Mouse (Mus musculus) cerebellum, postnatal 10 days (tissue): Measurements from ENCODE around the gene Nfe2l2.
"Not testable (repeated sequence)": the region's sequence is repeated elsewhere in the genome, so short reads cannot be mapped to it uniquely, and the experiment has no call there.

Experiments used
- DNase-seq, 2 experiments: peaks; one replicate each; pipeline ENCODE4 v3.0.0; 2021; ENCODE audit warnings: mixed read lengths in 2 of 2

Gene Nfe2l2

DNA sequence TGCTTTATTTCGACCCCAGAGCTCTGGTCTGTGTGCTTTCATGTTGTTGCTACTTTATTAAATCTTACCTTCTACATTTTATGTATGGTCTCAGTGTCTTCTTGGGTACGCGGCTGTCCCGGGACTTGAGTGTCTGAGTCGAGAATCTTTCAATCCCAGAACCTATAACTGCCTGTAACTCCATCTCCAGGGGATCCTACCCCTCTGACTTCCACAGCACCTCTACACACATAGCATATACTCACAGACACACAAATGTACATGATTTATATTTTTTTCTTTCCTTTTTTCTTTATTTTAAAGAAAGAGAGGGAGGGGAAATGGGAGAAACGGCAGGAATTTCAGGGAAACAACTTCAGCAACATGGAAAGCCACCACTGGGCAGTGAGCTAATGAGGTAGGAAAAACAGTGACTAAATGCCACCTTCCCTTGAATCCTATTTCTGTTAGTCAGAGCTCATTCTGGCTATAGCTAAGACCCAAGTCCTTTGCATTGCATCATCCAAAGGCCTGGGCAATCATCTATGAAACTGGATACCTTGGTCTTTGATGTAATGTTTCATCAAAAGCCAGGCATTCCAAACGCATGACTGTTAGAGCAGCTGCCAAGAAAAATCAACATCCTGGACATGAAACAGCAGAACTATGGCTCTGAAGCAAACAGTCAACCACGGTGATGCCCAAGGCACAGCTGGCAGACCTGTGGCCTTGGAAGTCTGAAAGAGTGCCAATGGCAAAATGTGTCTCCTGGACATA is 61.5 kb downstream of the Nfe2l2 start:
- DNase-seq = no peak

DNA sequence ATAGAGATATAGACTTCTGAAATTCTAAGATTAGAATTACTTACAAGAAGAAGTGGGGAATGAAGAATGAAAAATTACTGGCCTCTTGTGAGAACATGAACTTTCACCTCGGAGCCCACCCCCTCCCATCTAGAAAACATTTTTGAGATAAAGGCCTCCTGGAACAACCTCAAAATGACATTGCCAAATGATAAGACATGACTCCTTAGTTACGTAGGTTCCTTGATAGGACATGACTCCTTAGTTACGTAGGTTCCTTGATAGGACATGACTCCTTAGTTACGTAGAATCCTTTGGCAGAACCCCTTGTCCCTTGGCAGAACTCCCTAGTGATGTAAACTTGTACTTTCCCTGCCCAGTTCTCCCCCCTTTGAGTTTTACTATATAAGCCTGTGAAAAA is 62.1 kb downstream of the Nfe2l2 start:
- not testable (repeated sequence) for DNase-seq

DNA sequence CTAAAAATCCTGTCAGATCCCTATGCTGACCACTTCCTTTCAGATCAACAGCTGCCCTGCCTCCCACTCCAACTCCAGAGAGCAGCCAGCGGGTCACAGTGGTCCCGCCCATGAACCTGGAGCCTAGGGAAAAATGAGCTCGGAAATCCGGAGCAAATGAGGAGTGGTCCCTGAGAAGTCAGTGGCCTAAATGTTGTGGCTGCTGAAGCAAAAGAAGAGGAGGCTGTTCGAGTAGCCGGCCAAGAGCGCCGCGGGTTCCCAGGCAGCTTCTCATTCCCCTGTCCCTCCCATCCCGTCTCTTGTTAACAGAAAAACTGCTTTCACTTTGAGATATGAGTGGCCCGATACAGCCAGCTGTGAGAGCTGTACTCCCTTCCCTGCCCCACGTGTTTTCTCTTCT is 64.9 kb downstream of the Nfe2l2 start:
- not testable (repeated sequence) for DNase-seq

DNA sequence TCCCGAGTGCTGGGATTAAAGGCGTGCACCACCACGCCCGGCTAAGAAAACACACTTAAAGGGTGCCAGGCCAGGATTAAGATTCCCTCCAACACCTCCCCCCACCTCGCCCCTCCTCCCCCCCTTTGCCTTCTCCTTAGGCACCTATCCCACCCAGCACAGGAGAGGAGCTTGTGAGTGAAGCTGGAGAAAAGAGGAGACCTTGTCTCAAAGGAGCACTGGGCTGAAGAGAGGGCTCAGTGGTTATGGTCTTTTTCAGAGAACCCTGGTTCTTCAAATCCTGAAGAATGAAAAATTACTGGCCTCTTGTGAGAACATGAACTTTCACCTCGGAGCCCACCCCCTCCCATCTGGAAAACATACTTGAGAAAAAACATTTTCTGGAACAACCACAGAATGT is 66.6 kb downstream of the Nfe2l2 start:
- not testable (repeated sequence) for DNase-seq

DNA sequence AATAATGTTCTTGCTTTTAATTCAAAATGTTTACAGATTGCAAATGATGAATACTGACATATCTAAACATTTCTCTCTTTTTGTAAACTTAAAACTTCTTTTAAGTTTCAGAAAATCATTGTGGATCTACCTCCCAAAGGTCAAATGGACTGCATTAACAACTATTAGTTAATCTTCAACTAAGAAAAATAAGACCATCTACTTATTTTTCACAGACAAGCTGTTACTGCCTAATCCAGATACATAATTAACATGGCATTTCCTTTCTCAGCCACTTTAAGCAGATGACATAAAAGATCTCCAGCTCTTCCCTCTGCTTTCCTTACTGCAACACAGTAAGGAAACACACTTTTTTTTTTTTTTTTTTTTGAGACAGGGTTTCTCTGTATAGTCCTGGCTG is 67.1 kb downstream of the Nfe2l2 start:
- no peak for DNase-seq

DNA sequence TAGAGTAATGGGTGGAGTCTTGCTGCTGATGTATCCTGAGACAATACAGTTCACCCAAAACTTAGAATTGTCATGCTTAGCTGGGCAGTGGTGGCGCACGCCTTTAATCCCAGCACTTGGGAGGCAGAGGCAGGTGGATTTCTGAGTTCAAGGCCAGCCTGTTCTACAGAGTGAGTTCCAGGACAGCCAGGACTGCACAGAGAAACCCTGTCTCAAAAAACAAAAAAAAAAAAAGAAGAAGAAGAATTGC is 67.5 kb downstream of the Nfe2l2 start:
- not testable (repeated sequence) for DNase-seq

DNA sequence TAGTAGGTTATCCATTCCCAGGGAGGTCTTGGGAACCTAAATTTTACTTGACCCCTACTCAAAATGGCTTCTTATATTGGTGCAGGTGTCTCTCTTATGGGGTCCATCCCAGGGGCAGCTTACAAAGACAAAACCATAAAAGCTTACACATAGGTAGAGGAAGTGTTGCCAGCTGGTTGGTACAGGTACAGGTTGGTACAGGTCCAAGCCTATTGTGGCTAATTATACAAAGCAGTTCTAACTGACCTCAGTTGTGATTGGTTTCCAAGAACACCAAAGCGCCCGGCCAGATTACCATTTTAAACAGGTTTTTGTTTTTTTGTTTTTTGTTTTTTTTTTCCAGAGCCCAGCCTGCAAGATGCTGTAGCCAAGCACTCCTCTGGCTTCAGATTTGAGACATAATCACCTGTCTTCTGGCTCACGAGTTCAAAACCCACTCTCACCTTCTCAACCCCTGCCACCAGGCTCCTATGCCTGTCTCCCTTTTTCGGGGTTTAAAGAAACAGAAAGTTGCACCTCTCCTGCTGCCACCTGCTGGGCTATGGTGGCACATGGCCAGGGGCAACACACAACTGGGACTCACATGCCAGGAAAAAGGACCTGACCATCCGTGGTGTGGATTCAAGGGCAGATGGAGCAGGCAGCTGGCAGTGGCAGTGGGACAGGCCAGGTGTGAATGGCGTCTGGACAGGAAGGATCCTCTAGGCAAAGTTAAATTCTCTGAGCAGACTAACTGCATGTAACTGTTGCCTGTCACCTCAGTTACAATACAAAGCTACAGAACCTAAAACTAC is 68.0 kb downstream of the Nfe2l2 start:
- DNase-seq = peak; percentile 36 to 47

DNA sequence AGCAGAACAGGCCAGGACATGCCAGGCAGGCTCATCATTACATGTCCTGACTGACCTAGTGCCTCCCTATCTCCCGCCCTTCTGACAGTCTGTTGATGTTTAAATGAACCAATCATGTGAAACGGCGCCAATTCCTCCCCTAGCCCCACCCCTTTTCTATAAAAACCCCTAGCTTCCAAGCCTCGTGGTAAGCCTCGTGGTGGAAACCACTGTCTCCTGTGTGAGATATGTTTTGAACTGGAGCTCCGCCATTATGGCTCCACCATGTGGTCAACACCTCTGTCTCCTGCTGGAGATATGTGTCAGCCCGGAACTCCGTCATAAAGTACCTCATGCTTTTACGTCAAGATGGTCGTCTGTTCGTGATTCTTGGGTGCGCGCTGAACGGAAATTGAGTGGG is 70.0 kb downstream of the Nfe2l2 start:
- not testable (repeated sequence) for DNase-seq

DNA sequence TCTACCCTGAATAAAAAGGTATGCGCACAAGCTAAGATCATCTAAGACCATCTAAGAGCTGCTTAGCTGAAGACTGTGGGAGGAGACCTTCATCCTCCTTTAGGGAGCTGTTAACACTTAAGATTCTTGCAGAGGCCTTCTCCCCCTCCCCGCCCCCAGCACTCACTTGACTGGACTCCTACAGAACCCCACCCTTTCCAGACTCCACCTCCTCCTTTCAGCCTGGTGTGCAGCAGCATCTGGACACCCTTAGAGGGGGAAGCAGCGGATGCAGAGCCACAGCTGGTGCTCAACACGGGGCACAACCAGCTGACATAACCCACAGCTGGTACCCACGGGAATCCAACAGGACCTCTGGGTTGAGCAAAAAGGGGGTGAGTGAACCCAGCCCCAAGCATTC is 70.7 kb downstream of the Nfe2l2 start:
- no peak for DNase-seq

DNA sequence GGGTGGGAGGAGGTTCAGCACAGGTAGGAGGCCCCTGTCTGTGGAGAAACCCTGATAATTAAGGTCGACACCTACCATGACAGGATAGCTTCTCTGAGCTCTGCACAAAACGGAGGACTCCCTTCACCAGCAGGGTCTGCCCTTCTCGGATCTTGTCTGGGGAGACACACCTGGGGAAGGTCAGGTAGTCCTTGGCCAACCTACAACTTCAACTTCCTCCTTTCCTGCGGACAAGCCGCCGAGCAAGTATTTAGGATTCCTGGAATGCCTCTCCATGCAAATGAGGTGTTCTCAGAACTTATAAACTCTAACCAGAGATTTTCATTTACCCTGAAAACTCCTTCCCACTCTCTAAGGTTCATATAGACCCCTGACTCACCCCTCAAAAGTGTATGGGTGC is 71.1 kb downstream of the Nfe2l2 start:
- no peak for DNase-seq

DNA sequence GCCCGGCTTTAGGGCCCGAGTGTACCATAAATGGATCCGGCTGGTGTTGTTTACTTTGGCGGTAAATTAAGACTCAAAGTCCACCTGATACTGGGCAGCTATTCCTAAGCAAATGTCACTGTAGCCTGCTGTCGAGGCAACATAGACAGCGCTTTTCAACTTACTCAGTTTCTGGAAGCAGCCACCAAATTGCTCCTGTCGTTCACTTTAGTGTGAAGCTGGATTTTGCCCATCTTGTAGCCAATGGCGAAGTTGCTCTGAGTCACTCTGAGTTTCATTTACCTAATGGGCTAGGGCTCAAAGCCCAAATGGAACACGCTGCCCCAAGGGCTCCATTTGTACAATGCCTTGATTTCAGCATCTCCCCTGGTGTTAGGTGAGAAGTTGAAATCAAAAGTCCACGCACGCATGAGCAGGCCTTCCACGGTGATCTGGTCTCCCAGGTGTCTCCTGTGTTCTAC is 71.7 kb downstream of the Nfe2l2 start:
- DNase-seq = no peak

DNA sequence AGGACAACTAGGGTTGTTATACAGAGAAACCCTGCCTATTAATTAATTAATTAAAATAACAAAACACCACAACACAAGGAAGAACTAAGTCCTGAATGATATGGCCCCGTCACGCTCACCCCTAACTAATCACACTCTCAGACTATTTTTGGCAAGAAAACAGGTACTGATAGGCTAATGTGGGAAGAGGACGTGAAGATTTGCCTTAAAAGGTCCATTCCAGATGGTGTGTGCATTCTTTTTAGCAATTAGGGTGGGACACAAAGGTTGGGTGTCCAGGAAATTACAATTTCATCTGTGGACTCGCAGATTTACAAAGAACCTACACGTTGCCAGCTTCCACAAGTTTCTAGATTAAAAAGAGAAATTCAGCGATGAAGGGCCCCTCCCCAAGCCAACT is 72.4 kb downstream of the Nfe2l2 start:
- no peak for DNase-seq

DNA sequence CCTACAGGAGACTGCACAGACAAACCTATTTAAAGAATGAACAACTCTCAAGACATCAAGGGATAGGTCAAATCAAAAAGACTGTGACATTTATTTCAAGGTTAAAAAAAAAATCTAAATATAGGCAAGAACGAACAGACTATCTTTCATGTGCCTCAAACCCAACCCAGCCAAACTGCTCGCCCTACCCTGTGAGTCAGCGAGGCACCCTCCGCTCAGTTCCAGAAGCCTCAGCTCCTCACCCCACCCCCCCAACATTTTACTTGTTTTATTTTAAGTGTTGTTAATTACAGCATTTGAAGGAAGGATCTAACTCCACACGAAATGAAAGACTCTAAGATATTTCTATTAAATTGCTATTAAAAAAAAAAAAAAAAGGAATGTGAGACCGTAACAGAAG is 73.0 kb downstream of the Nfe2l2 start:
- DNase-seq = no peak

DNA sequence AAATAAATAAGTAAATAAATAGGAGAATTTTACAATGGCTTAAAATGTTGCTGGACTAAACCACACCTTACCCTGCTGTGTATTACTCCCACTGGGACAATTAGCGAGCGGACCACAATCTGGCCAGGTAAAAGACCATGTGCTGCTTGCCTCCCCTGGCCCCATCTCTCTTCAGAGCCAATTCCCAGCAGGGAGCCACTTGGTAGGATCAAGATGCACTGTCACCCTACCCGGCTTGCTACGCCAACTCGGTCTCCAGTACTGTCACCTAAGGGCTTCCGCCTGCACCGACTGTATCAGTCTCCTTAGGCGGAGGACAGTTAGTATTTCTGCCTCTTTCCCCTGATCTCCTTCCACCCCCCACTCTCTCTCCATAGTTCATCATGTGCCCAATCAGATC is 76.0 kb downstream of the Nfe2l2 start:
- peak; percentile 16 to 26 for DNase-seq

DNA sequence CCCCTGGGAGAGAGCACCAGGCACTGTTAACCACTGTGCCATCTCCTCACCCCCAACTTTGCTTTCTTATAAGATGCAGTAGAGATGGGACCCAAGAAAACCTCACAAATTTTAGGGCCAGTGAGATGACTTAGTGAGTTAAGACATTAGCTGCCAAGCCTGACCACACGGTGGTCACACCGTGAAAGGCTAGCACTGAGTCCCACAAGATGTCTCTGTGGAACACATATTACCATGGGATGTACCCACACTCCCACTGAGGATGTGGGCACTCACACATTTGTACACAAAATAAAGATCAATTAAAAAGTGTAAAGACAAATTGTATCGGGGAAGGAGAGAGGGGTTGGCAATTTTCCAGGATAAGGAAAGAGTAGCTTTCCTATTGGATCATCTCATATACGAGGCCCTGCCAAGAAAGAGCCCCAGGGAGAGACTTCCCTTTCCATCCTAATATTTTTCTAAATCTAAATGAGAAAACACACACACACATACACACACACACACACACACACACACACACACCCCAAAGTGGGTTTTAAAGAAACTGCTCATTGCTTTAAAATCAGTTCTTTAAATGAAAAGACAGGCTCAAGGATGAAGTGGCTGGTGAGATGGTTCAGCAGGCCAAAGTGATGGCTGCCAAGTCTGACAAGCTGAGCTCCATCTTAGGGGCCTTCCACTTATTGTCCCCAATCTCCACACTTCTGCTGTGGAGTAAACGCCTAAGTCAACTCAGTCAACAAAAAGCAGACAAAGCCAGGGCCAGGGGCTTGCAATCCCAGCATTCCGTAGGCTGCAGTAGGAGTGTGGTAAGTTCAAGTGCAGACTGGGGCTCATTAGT is 77.6 kb downstream of the Nfe2l2 start:
- peak in 1 of 2 experiments; percentile 9 for DNase-seq
